Mouse (Mus musculus): ENCODE data around the gene Exoc6.

The Exoc6 gene

DNA sequence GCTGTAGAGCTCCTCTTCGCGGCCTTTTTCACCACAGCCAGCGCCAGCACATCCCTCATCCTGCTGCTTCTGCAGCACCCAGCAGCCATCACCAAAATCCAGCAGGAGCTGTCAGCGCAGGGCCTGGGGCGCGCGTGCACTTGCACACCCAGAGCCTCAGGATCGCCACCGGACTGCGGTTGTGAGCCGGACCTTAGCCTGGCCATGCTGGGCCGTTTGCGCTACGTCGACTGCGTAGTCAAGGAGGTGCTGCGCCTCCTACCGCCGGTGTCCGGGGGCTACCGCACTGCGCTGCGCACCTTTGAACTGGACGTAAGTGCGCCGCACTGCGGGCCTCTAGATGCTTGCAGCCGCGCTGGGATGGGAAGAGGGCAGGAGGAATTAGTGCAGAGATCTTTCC lies 140.5 kb downstream of the Exoc6 start:
- no peak for DNase-seq (ENCODE audit: low read depth, low spot score)

DNA sequence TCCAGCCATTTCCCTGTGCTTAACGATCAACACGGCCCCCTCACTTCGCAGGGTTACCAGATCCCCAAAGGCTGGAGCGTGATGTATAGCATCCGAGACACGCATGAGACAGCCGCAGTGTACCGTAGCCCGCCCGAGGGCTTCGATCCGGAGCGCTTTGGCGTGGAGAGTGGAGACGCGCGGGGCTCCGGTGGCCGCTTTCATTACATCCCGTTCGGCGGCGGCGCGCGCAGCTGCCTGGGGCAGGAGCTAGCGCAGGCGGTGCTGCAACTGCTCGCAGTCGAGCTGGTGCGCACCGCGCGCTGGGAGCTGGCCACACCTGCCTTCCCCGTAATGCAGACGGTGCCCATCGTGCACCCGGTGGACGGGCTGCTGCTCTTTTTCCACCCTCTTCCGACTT lies 142.7 kb downstream of the Exoc6 start:
- DNase-seq (ENCODE audit: low read depth, low spot score), result no peak

DNA sequence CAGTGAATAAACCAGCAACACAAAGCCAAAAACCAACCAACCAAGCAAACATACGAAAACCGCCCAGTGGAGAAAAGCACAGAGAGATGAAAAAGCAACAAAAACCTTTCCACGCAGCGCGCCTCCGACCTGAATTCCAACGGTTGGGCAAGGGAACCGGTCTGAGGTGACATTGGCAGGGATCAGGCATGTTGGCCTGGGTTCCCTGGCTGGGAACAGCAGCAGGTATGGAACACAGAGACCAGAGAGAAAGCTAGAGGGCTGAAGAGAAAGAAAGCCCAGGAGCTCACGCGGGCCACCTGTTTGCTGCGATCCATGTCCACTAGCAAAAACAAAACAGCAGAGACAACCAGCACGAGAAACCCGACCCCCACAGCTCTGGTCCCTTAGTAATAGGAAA lies 144.9 kb downstream of the Exoc6 start:
- DNase-seq (ENCODE audit: low read depth, low spot score), result no peak

DNA sequence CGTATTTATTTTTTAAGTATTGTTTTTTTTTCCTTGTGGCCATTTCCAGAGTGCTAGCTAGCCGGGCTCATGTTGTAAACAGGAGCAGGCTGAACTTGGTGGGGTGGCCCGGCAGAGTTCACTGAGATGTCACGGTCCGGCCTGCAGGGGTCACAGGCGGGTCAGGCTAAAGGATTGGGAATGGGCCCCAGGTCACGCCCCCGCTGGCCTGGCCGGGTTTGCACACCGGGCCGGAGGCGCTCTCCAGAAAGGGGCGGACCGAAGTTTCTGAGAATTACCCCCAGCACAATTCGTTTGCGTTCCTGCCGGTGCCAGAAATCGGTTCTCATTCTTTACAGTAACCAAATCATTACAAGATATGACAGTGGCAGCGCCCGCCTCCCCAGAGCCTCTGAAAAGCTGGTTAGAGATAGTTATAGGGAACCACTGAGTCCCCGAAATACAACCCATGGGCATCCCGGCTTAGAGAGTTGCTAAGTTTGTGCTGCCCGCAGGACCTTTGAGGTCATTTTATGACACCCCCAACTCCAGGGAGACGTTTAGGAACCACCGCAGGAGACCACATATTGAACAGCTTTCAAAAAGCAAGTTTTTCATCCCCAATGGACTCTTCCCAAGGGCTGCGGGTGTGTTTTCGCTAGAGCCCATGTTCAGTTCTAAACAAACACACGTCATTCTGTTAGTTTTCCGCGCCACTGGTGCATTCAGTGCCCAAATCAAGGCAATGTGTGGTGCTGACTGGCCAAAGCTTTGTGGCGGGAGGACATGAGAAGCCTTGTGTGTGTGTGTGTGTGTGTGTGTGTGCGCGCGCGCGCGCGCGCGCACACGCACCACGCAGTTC lies 145.8 kb downstream of the Exoc6 start:
- no peak for DNase-seq (ENCODE audit: low read depth, low spot score)

DNA sequence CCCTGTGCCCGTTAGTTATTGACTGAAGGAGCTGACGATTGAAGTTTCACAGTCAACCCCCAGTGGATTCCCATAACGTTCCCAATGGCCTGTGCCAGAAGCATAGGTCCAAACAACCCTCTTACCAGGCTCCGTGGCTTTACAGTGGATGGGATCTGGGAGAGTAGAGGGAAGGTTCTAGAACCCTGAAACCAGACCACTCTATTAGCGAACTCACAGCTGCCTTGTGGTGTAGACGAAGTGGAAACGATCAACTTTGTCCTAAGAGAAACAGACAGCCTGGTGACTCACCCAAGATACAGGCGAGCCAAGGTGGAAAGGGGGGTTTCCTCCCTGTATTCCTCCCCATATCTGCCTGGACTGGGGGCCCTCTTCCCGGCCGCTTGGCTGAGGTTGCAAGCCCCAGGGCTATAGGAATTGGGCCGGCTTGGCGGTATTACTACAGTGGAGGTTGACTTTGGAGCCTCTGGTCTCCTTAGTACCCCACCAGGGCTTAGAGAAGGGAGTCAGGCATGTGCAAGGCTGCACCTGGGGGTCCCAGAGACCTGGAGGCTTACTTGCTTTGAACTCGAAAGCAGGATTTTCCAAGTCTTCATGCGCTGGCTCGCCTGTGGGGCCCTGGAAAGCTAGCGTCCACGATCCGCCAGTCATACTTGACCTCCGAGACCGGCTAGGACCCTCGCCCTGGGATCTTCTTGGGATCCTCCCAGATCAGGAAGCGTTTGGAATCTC lies 146.6 kb downstream of the Exoc6 start:
- no peak for DNase-seq (ENCODE audit: low read depth, low spot score)

DNA sequence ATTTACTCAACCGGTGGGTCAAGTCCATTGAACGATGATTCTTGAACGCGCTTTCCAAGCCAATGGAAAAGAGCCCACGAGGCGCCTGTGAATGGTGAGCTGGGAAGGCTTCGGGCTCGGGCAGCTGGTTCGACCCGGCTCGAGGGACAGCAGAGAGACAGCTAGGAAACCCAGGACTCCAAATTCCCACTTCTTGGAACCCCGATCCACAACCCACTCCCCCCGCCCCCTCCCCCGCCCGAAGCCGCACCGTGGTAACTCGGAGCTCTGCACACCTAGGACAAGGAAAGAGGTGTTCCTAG lies 147.1 kb downstream of the Exoc6 start:
- no peak for DNase-seq (ENCODE audit: low read depth, low spot score)

DNA sequence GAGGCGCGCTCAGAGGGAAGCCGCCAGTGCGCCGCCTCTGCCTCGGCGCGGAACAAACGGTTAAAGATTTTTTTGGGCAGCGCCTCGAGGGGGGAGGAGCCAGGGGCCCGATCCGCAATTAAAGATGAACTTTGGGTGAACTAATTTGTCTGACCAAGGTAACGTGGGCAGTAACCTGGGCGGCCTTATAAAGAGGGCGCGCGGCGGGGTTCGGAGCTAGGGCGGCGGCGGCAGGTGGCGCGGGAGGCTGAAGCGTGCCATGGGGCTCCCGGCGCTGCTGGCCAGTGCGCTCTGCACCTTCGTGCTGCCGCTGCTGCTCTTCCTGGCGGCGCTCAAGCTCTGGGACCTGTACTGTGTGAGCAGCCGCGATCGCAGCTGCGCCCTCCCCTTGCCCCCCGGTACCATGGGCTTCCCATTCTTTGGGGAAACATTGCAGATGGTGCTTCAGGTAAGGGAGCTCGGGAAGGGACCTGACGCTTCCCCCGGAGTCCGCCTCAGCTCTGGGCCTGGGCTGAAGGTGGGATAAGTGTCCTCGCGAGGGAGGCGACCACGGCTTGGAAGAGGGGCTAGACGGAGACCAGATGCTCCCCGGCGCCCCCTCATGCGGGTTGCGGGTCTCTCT lies 147.5 kb downstream of the Exoc6 start, which contains the start of gene Cyp26a1:
Gene Cyp26a1, plus strand, starts transcription at position 148 of the 622 bp plus-strand sequence.
- no peak for DNase-seq (ENCODE audit: low read depth, low spot score)

DNA sequence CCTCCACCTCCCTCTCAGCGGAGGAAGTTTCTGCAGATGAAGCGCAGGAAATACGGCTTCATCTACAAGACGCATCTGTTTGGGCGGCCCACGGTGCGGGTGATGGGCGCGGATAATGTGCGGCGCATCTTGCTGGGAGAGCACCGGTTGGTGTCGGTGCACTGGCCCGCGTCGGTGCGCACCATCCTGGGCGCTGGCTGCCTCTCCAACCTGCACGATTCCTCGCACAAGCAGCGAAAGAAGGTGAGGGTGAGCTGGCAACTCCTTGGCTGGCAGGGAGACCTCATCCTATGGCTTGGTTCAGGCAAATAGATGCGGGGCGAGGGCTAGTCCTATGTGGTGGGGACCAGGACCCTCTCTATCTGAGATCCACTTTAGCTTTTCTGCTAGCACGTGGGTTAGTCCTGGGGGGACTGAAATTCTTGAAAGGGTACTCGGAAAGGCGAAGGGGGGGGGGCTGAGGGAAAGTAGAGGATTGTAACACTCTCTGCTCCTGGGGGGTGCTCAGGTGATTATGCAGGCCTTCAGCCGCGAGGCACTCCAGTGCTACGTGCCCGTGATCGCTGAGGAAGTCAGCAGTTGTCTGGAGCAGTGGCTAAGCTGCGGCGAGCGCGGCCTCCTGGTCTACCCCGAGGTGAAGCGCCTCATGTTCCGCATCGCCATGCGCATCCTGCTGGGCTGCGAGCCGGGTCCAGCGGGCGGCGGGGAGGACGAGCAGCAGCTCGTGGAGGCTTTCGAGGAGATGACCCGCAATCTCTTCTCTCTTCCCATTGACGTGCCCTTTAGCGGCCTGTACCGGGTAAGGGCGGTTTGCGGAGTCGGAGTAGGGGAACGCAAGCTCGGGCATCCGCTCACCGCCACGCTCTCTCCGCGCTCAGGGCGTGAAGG lies 148.3 kb downstream of the Exoc6 start:
- DNase-seq (ENCODE audit: low read depth, low spot score), result no peak

DNA sequence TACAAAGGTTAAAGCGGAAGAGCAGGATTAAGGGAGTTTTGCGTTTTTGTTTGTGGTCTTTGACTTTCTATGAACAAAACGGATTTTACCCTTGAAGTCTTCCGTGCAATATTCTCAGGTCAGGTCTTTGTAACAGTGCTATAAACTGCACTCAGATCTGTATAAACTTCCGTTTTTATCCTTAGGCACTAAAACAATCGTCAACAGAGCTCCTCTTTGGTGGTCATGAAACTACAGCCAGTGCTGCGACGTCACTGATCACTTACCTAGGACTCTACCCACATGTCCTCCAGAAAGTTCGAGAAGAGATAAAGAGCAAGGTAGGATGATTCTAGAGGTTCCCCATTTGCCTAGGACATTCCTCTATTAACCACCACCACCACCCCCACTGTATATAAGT lies 149.5 kb downstream of the Exoc6 start:
- DNase-seq (ENCODE audit: low read depth, low spot score), result no peak

DNA sequence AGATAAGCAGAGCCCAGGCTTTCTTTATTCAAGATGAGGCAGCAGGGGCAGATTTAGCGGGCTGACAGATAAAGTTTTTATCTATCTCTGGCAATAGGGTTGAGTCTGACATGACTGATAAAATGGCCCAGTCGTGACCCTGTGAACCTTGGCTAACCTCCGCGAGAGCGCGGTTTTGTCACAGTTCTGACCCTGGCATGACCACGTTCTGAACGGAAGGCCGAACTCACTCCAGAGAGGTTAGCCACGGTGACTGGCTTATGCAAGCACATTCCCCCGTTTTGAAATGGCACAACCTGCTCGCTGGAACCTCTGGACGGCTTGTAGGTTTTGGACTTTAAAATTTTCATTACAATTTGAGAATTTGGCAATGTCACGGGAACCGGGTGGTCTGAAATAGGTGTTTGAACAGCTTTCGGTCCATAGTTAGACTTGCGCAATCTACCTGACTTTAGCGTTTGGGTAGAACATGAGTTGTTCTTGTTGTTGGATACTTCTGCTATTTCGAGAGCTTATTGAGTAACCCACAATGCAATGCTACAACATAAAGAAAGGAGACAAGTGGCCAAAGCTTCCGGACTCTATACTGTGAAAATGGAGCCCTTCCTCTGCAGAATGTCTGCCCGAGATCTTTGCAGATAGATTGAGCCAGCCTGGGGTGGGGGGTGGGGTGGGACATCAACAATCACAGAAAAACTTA lies 152.3 kb downstream of the Exoc6 start:
- DNase-seq (ENCODE audit: low read depth, low spot score), result no peak

DNA sequence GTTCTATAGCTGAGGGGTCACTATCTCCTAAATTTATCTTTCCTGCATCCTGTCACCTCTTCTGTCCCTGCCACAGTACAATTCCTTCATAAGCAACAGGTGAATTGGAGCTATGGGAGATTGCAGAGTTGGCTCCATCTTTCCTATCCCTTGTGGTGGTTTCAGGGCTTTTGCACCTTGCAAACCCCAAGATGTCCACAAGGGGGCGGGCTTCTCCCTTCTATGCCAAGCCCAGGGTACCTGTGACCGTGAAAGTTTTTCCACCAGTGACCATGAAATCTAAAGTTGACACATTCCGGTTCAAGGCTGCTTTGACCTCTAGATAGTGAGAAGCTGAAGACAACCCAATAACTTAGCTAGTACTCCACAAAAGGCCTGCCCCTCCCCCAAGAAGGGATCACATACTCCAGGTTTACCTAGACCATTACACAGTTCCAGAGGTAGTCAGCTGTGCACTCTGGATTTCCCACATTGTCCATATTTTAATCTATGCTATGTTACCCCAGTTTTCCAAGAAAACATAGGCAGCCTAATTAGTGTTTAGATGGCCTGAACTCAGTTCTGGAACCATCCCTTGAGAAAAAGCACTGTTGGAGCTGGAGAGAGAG lies 153.8 kb downstream of the Exoc6 start:
- peak; percentile 60 for DNase-seq (ENCODE audit: low read depth, low spot score)

DNA sequence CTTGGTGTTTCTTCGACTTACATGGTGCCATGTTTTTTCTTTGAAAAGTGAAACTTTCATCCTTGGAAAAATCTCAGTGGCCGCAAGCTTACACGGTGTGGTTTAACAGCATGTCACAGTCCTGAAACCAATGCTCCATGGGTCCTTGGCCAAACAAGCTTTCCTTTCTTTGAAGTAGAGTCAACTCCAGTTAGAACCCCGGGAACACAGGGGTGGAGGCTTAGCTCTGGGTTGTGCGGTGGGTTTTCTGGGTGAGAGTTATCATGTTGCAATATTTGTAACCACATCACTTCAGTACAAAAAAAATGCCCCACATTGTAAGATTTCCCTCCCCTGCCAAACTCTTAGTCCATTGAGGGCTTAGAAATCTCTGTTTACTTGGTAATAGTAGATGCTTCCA lies 155.5 kb downstream of the Exoc6 start:
- no peak for DNase-seq (ENCODE audit: low read depth, low spot score)

DNA sequence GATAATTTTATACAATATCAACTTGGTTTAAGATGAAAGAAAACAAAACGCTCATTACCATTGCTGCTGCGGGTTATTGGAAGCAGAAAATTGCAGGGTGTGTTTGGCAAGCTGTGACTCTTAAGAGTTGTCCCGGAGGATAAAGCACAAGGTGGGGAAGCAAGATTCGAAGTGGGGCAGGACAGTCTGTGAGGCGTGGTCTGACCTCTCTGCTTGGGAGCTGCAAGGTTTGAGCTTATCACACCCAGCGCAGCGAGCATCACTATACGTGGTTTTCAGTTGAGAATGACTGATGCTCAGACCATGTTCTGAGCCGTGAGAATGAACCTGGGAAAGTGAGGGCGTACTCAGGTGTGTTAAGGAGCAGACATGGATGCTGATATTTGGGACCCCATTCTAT lies 164.5 kb downstream of the Exoc6 start:
- DNase-seq (ENCODE audit: low read depth, low spot score), result no peak

DNA sequence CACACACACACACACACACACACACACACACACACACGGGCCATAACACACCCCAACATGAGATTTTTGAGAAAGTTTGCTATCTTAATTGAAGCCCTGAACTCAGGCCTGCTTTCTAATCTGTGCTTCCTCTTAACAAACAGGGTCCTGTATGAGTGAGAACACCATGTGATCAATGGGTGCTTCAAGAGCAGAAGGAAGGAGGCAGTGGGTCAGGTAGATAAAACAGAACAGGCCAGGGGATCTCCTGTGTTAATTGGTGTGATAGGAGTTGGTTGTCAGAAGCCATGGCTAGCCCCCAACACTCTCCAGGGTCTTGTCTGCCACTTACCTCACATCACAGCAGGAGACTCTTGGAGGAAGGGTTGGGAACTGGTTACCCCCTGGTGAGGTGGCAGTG lies 165.8 kb downstream of the Exoc6 start:
- no peak for DNase-seq (ENCODE audit: low read depth, low spot score)

DNA sequence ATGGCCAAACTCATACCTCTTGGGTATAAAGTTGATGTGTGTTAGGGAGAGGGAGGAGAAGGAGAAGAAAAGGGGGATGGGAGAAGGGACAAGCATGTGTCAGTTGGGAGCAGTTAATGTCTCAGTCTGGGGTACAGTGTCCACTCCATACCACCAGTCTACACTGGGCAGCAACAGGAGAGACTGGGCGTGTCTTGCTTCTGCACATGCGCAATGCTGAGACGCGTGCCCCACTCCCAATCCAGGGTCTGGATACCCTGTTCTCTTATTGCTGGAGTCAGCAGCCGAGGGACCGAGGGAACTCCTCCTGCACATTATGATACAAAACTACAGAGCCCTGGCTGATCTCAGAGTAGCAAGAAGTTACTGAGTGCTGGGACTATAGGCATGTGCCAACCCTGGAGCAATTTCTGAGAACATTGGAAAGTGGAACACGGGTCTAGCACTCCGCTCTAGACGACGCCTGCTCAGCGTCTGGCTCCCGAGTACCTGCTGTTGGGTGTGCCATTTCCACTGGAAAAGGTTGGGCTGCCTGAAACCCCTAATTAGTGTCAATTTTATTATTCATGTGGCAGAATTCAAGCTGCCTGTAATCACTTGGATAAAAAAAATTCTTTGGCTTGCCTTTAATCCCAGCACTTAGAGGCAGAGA lies 166.4 kb downstream of the Exoc6 start:
- no peak for DNase-seq (ENCODE audit: low read depth, low spot score)

DNA sequence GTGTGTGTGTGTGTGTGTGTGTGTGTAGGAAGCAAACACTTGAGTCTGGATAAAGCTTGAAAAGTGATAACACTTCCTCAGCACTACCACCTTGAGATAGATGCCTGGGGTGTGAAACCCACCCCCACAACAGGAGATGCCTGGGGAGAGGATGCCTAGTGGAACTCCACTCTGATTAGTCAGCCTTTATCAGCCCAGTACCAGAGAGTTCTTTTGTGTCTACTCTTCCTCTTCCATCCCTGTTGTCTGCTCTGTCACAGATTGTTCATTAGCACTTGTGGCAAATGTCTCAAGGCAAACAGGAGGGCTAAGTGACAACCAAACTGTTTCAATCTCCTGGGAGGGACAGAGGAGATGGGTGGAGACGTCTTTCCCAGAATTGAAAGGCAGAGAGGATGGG lies 168.9 kb downstream of the Exoc6 start:
- DNase-seq (ENCODE audit: low read depth, low spot score), result no peak

DNA sequence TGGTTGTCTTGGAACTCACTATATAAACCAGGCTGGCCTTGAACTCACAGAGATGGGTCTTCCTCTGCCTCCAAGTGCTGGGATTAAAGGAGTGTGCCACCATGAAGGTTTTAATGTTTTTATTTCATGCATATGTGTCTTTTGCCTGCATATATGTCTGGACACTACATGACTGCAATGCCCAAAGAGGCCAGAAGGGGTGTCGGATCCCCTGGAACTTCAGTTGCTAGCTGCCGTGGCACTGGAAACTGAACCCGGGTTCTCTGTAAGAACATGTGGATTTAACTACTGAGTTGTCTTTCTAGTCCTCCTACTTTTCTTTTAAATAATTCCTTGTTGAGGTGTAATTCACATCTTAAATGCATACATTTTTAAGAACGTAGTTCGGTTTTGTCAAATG lies 174.4 kb downstream of the Exoc6 start:
- DNase-seq (ENCODE audit: low read depth, low spot score), result no peak

DNA sequence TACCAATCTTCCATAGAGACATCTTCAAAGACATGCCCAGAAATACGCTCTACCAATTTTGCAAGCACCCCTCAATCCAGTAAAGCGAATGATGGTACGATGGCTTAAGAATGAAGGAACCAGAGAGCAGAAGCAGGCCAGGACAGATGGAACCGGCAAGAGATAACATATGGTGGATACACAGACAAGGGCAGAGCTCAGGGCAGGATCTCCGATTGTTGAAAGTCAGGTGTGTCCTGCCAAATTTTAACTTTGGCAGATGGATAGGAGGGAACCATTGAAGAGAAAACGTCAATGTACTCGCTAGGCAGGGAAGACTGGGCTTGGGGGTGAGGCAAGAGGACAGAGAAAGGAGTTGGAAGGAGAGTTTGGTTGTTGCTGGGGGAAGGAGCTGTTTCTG lies 176.4 kb downstream of the Exoc6 start:
- DNase-seq (ENCODE audit: low read depth, low spot score), result no peak

DNA sequence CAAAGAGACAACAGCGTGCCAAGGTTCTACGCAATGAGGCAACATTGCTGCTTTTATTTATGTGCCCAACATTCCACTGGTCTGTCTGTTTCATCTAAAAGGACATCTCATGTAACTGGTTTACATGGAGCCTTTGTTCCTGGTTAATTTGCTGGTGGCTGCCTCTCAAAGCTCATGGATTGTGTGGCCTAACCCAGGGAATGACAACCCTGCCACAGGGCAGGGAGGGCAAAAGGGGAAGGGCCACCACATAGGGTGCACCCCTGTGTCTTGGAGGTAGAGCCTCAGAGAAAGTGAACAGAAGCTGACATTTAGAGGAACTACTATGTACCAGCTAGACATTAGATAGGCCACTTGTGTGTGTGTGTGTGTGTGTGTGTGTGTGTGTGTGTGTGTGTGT lies 177.1 kb downstream of the Exoc6 start:
- no peak for DNase-seq (ENCODE audit: low read depth, low spot score)

All from CD4-positive, CD25-positive, alpha-beta regulatory T cell, adult 2 months (primary cell).